Comparison of ENCODE assay signal across 24 mouse cellular contexts in genomic region chr12:75453441-75453840, GRCm38 (mm10). TPM values are rescaled to one million over a fixed set of nuclear protein-coding genes. Genes with fewer than 3 reads are reported as not detected.
"Had no signal": no experiment of that assay in that cellular context is flagged by ENCODE, and none has a peak within 500 bp of the region (broad histone marks: within the 10 kb centered on the region; RNA-seq: fewer than 3 reads in every experiment).

No protein-coding gene starts in this region.

- H3K4me1 ChIP-seq: midbrain, embryonic 12.5 days; midbrain, embryonic 15.5 days; neural tube, embryonic 12.5 days; neural tube, embryonic 15.5 days had no signal

- H3K4me3 ChIP-seq: liver, embryonic 13.5 days; midbrain, embryonic 12.5 days; midbrain, embryonic 15.5 days; neural tube, embryonic 12.5 days; neural tube, embryonic 15.5 days had no signal

- DNase-seq: kidney, adult 2 months; liver, embryonic 13.5 days; liver, postnatal 0 days; right cerebral cortex, adult 18-20 months; right cerebral cortex, postnatal 14 days; right cerebral cortex, postnatal 4 days; thymus, adult 2 months; thymus, postnatal 14 days had no signal

- H3K27ac ChIP-seq: kidney, postnatal 0 days; liver, embryonic 13.5 days; midbrain, embryonic 12.5 days; midbrain, embryonic 15.5 days; neural tube, embryonic 12.5 days; neural tube, embryonic 15.5 days; stomach, postnatal 0 days had no signal

- H3K27me3 ChIP-seq: liver, embryonic 13.5 days; midbrain, embryonic 12.5 days; midbrain, embryonic 15.5 days; neural tube, embryonic 12.5 days; neural tube, embryonic 15.5 days had no signal

- H3K9ac ChIP-seq: liver, embryonic 13.5 days; liver, postnatal 0 days; midbrain, embryonic 12.5 days; midbrain, embryonic 15.5 days; neural tube, embryonic 12.5 days; neural tube, embryonic 15.5 days had no signal

- ATAC-seq: intestine, postnatal 0 days; liver, postnatal 0 days; midbrain, embryonic 15.5 days had no signal

RNA-seq across cellular contexts. Expression of gene Gphb5, which starts 36.9 kb away (rescaled TPM):
- total RNA-seq: layer of hippocampus, postnatal 14 days; left cerebral cortex, adult 18-20 months; left cerebral cortex, postnatal 10 days; left cerebral cortex, postnatal 36 days had no signal
- polyA plus RNA-seq: intestine, embryonic 14.5 days; intestine, postnatal 0 days; kidney, adult 2 months; kidney, embryonic 14.5 days; kidney, postnatal 0 days; limb, embryonic 11.5 days; limb, embryonic 14.5 days; liver, embryonic 13.5 days; liver, postnatal 0 days; midbrain, embryonic 15.5 days; neural tube, embryonic 12.5 days; neural tube, embryonic 15.5 days; stomach, embryonic 14.5 days; stomach, postnatal 0 days had no signal
